Mouse (Mus musculus) inflammation-experienced regulatory T-cells, adult 6 months (primary cell): ENCODE data around the gene Rbfox3. TPM values are rescaled to one million over a fixed set of nuclear protein-coding genes. Genes with fewer than 3 reads are reported as not detected.

ENCODE experiments used
- ATAC-seq: one replicate; pipeline ENCODE4 v1.8.0; 2017
- polyA plus RNA-seq, 3 experiments: library from polyadenylated mRNA; unstranded; fragments of 100-300 nt; shearing (Covaris generic); gene quantifications; one replicate each; pipeline ENCODE4 v1.2.1; 2017

Gene Rbfox3
- polyA plus RNA-seq, 3 experiments from 2014 or later, result 0.30 TPM; not detected in 2

GRCm38 (mm10) chr11:118467441-118468035, 443.9 kb downstream of the Rbfox3 start:
- ATAC-seq, result no peak

- no peak for ATAC-seq
These were observed 451.1 kb downstream of the Rbfox3 start for GRCm38 (mm10) chr11:118460280-118460679.

- no peak for ATAC-seq
These were observed 451.9 kb downstream of the Rbfox3 start for GRCm38 (mm10) chr11:118459536-118459935.

DNA sequence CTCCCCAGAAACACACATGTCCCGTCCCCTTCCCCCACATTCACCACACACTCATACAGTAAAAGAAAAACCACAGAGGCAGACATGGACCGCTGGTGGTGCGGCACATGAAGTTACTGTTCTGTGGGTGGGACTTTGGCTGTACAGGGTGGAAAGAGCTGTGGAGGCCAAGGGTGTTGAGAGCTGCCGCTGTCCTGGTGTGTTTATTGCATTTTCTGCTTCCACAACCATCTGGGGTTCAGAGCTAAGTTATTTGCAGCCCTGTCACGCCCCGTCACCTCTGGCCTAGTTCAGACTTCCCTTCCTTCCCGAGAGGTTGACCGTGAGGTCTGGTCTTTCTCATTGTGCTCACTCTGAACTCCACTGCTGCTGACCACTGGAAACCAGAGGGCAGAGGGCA, 452.3 kb downstream of the Rbfox3 start:
- no peak for ATAC-seq

DNA sequence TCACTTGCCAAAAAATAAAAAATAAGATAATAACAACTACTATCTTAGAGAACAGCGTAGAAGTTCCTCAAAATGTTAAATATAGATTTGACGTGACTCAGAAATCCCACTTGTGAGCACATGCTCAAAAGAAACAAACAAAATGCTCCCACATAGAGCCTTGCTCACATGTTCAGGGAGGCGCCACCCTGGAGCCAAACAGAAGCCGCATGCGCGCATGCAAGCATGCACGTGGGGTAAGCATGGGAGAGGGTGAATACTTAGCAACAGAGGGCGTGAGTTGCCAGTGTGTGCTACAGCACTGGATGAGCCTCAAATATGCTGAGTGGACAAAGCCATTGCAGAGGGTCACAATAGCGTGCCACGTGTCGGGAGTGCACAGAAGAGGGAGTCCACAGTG, 454.5 kb downstream of the Rbfox3 start:
- no peak for ATAC-seq

GRCm38 (mm10) chr11:118455788-118456187, 455.6 kb downstream of the Rbfox3 start:
- ATAC-seq, result no peak

DNA sequence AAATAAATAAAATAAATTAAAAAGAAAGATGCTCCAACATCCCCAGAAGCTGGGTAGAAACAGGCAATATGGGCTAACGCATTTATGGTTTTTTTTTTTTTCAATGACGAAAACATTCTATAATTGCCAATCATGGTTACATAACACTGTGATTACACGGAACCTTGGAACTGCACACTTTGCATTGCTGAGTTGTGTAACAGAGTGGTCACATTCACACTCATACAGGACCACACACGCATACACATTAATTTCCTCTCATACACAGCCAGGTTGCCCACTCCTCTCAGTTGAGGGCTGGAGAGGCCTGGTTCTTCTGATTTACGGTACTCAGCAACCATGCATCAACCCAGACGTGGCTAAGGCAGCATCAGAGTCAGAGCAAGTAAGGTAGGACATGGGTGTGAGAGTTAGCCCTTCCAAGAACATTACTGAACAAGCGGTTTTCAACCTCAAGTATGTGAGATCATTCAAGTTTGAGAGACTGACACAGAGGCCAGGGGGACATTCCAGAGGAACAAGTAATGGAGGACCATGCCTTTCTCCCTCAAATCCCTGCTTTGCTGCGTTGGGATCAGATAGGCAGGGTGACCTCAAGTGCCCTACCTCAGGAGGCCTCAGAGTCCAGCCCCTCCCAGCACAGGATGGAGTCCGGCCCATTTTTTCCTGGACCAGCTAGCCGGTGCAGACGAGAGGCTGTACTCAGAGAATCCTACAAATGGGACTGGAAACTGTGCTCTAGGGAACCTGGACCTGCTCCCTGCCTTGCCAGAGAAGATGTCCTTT, 457.3 kb downstream of the Rbfox3 start:
- ATAC-seq, result no peak

- no peak for ATAC-seq
These were observed 458.4 kb downstream of the Rbfox3 start for GRCm38 (mm10) chr11:118452955-118453354.

GRCm38 (mm10) chr11:118451211-118451610, 460.2 kb downstream of the Rbfox3 start:
- ATAC-seq, result no peak

DNA sequence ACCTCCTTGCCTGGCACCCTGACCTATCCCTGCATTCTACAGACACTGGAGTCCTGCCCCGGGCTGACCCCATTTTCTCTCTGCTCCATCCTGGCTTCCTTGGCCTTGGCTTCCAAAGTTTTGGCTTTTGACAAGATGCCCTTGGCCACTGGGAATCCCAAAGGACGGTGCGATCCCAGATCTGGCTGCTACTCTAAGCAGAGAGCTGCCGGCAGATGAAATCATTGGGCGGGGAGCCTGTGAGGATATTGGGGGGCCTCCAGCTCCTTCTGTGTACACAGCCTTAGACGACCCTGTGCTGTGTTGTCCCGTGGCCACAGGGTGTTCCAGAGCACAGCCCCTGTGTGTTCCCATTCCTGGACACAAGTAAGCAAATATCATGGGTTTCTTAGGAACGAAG, 463.0 kb downstream of the Rbfox3 start:
- no peak for ATAC-seq

DNA sequence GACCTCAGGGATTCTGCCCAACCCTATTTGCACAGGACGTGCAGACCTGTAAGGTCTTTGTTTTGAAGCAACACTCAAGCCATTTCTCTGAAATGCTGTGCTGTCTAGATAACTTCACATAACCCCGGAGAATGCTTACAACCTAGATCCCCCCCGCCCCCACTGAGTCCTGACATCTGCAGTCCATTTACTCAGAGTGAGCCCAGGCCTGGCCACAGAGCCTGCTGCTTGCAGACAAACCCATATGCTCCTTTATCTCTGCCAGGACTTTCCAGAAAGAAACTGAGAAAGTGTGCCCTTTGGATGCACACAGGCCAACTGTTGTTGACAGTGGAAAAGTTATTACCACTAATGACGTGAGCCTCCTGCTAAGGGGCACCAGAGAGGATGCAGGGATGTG, 464.1 kb downstream of the Rbfox3 start:
- no peak for ATAC-seq

DNA sequence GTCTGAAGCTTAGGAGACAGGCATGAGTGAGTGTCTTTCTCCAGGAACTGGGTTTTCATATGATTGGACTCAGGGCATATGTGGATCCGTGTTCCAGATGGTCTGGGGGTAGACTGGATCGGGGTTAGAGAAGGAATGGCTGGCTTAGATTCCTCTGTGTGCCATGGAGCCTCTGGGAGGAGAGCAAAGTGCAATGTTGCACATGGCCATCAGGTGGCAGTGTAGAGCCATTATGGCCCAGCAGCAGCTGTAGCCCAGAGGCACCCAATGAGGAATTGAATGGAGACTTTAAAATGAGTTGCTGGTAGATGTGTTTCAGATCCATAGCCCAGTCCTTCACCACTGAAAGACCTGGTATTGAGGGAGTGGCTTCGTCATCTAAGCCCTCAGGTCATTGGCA, 465.6 kb downstream of the Rbfox3 start:
- ATAC-seq, result no peak

DNA sequence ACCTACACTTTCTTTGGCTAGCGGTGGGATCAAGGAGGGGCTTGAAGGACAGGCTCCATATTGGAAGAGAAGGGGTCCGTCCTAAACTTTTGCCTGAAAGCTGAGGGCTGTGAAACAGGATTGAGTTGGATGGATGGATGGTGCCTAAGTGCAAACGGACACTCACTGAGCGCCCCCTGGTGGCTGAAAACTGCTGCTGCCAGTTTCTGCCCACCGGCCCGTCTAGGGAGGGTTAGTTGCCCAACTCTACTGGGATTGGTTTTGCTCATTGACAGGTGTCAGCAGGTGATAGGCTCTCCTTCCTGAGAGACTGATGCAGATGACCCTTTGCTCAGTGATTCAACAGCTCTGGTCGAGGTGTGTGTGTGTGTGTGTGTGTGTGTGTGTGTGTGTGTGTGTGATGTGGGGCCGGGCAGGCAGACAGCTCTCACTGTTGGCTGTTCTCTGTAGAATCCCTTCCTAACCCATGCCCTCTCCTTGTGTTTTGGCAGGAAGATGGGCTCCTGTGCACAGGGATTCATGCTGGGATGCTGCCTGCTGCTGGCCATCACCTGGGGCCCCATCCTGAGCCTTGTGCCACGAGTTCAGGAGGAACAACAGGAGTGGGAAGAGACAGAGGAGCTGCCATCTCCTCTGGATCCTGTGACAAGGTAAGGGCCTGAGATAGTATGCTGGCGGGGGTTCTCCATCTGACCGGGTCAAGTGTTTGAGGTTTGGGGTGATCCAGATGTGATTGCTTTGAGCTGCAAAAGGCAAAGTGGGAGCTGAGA, 468.0 kb downstream of the Rbfox3 start:
- ATAC-seq, result no peak

GRCm38 (mm10) chr11:118442691-118443090, 468.7 kb downstream of the Rbfox3 start:
- no peak for ATAC-seq

Other genes starting within 250 kb of the Rbfox3 start
- gene Enpp7, start 76.6 kb upstream of the Rbfox3 start, polyA plus RNA-seq, result not detected
- 1 to 10 TPM in 2 of 3 experiments, under 1 TPM in 1; 0.83 to 1.6 (median 1.0) TPM for gene Cbx2, start 111.4 kb upstream of the Rbfox3 start, polyA plus RNA-seq
- gene Cbx8, start 129.4 kb upstream of the Rbfox3 start, polyA plus RNA-seq, result 1 to 10 TPM; 6.5 to 7.6 (median 7.5) TPM
- 1 to 10 TPM; 2.0 to 3.6 (median 2.3) TPM for gene Cbx4, start 174.6 kb upstream of the Rbfox3 start, polyA plus RNA-seq